Mouse (Mus musculus) intestine, embryonic 16.5 days (tissue): ENCODE measurements around the gene Nras. TPM values are rescaled to one million over a fixed set of nuclear protein-coding genes. Genes with fewer than 3 reads are reported as not detected.

ENCODE experiments used
- ATAC-seq: fragments of 200-750 bp; cut with Nextera tagmentation; 2 replicates; pipeline ENCODE4 v1.8.0; 2017; ENCODE audit warnings: moderate TSS enrichment, moderate library complexity
- H3K27ac ChIP-seq: fragments of 300-500 bp; sonication (generic); 2 replicates; pipeline ENCODE4 v1.5.1; 2014; ENCODE audit warnings: mild to moderate bottlenecking, low read length
- H3K27me3 ChIP-seq: fragments of 300-500 bp; sonication (generic); replicated peaks from 2 replicates; pipeline ENCODE4 v1.6.1; 2014; ENCODE audit warnings: low read length, control low read depth, mixed read lengths; ENCODE audit not compliant: control insufficient read depth, insufficient read depth
- H3K36me3 ChIP-seq: fragments of 300-500 bp; sonication (generic); 2 replicates; pipeline ENCODE4 v1.6.1; 2014; ENCODE audit warnings: low read length, control low read depth; ENCODE audit not compliant: control insufficient read depth, insufficient read depth
- H3K4me1 ChIP-seq: fragments of 300-500 bp; sonication (generic); 2 replicates; pipeline ENCODE4 v1.6.1; 2014; ENCODE audit warnings: low read length, control low read depth, mixed read lengths; ENCODE audit not compliant: control insufficient read depth, insufficient read depth
- H3K4me2 ChIP-seq: fragments of 300-500 bp; sonication (generic); 2 replicates; pipeline ENCODE4 v1.6.1; 2014; ENCODE audit warnings: low read depth, low read length, control low read depth
- H3K4me3 ChIP-seq: fragments of 300-500 bp; sonication (generic); 2 replicates; pipeline ENCODE4 v1.5.1; 2014; ENCODE audit warnings: mild to moderate bottlenecking, low read length
- H3K9ac ChIP-seq: fragments of 300-500 bp; sonication (generic); 2 replicates; pipeline ENCODE4 v1.6.1; 2014; ENCODE audit warnings: low read depth, low read length
- H3K9me3 ChIP-seq: fragments of 300-500 bp; sonication (generic); 2 replicates; pipeline ENCODE4 v1.6.1; 2016; ENCODE audit warnings: low read length, control low read depth; ENCODE audit not compliant: control insufficient read depth
- WGBS: fragments of 180-500 bp; shearing (Covaris S2); extraction: QIAGEN DNeasy Blood & Tissue Kit; methylation state at CpG from one replicate; pipeline ENCODE4 v1.1.7; 2014; 5-methylcytosine and 5-hydroxymethylcytosine counted together
- polyA plus RNA-seq: library from polyadenylated mRNA; unstranded; fragments of >200 nt; fragmentation: Nextera tagmentation; extraction: Ambion mirVana; gene quantifications from 2 replicates; pipeline ENCODE4 v1.2.1, GENCODE M21; 2015

The Nras gene
- polyA plus RNA-seq, 1 experiment from 2014 or later: 76.1 TPM

DNA sequence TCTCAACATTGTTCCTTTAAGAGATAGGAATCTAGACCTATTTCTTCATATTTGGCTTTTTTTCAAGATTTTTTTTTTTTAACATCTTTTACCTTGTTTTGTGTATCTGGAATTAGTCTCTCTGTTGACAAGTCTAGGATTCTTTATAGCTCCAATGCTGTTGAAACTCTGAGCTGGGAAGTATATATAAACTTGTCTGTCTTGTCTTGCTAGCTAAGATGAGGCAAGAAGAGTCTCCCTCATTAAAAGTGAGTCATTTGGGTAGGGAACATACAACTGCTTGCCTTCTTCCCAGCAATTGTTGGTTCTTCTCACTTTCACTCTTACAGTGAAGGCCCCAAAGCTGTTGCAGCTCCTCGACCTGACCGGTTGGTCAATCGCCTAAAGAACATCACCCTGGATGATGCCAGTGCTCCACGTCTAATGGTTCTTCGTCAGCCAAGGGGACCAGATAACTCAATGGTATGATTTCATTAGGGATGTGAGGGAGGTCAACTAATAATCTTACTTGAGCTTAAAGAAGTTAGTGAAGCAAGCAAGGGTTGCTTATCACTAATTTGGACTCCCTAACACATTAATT is 2.0 kb upstream of the Nras start:
- H3K4me3 ChIP-seq: no peak overlapping the region
- ATAC-seq: no peak
- peaks cover 6% of the 10 kb centered on the region; the same call in 1 of the 2 replicates for H3K36me3 ChIP-seq
- H3K4me1 ChIP-seq: peaks cover 4% of the 10 kb centered on the region; the same call in 1 of the 2 replicates
- H3K4me2 ChIP-seq: no peak overlapping the region
- H3K9ac ChIP-seq: no peak overlapping the region
- no peaks in the 10 kb centered on the region for H3K27me3 ChIP-seq
- H3K27ac ChIP-seq: no peak overlapping the region
- 83% methylated on average over 5 of the region's 5 CpGs for WGBS
- no peaks in the 10 kb centered on the region for H3K9me3 ChIP-seq

- H3K4me1 ChIP-seq: peaks cover 4% of the 10 kb centered on the region; the same call in 1 of the 2 replicates
- H3K9ac ChIP-seq: peak overlapping the region; percentile 58
- ATAC-seq: peak; percentile 59
Measured at GRCm38 (mm10) chr3:103057752-103058151, 333 bp upstream of the Nras start.

DNA sequence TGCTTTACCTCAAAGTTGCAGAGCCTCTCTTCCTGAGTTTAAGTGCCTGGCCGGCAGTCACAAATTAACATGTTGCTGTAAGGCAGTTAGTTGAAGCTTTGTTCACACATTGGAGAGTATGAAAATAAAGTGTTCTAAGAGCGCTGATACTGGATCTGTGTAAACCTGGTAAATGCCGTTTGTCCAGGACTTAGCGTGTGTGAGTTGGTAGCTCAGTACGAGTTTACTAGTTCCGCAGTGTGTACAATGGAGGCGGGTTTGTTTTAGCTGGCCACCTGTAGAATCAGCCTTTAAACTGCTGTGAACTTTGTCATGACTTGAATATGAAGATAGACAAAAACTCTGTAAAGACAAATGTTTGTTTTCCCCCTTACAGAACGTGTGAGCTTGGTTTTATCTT is 8.8 kb downstream of the Nras start:
- WGBS: 83% methylated on average over 8 of the region's 8 CpGs
- no peak overlapping the region for H3K27ac ChIP-seq
- ATAC-seq: no peak

More at GRCm38 (mm10) chr3:103057752-103058151, 333 bp upstream of the Nras start:
- Histone ChIP-seq H3K4me3 (peak overlapping the region; percentile 84), H3K4me2 (peak overlapping the region; percentile 63), H3K27me3 (no peaks in the 10 kb centered on the region), H3K9me3 (no peaks in the 10 kb centered on the region), H3K36me3 (peaks cover 10% of the 10 kb centered on the region), H3K27ac (peak overlapping the region; percentile 66; the same call in 1 of the 2 replicates)
- WGBS: 3% methylated on average over 10 of the region's 10 CpGs

DNA sequence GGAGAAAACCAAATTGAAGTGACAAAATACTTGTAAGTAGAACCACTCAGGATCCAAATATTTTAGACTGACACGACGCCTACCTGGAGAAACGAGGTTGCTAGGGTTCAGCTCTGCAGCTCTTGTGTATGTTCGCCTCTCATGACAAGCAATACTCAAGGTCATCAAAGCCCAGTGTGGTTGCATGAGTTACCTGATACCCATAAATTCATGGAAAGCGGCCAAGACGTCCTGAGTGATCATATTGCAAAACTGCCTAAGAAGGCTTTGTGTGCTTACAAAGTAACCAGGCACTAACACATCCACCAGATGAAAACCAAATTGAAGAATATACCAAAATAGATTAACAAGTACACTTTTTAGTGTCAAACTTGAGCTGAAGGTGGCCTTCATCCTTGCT is 10.9 kb downstream of the Nras start:
- no peak overlapping the region for H3K9ac ChIP-seq
- H3K4me2 ChIP-seq: no peak overlapping the region
- peaks cover 18% of the 10 kb centered on the region for H3K36me3 ChIP-seq
- H3K9me3 ChIP-seq: no peaks in the 10 kb centered on the region
- H3K4me1 ChIP-seq: no peaks in the 10 kb centered on the region
- no peaks in the 10 kb centered on the region for H3K27me3 ChIP-seq
- WGBS: 86% methylated on average over 6 of the region's 6 CpGs
- ATAC-seq: no peak
- H3K27ac ChIP-seq: no peak overlapping the region
- no peak overlapping the region for H3K4me3 ChIP-seq

More for the DNA sequence above, 8.8 kb downstream of the Nras start:
- no peaks in the 10 kb centered on the region for H3K4me1 ChIP-seq
- H3K36me3 ChIP-seq: peaks cover 28% of the 10 kb centered on the region
- no peak overlapping the region for H3K9ac ChIP-seq
- no peak overlapping the region for H3K4me3 ChIP-seq
- no peak overlapping the region for H3K4me2 ChIP-seq
- H3K27me3 ChIP-seq: no peaks in the 10 kb centered on the region
- no peaks in the 10 kb centered on the region for H3K9me3 ChIP-seq

DNA sequence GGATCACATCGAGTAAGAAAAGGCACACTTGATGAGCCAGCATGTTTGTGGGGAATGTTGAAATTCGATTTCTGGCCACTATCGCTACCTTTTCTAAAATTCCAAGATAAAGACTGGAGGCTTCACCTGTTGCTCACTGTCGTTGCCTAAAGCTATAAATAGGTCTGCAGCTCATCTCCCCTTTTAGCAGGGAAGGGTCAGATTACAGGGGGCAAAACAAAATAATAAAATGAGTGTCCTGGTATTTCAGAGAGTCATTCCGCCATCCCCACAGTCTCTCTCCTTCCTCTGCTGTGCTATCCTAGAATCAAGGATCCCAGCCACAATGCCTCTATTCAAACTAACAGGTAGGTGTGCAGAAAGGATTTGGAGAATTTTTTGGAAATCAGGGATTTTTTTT is 15.7 kb downstream of the Nras start, which contains the start of gene Ampd1:
Gene Ampd1, plus strand, starts transcription at position 244 of the 400 bp plus-strand sequence.
- H3K9me3 ChIP-seq: no peaks in the 10 kb centered on the region
- no peak within 1 kb of the TSS for H3K4me2 ChIP-seq
- no peak within 1 kb of the TSS for H3K4me3 ChIP-seq
- no peak within 1 kb of the TSS for H3K9ac ChIP-seq
- H3K27me3 ChIP-seq: no peaks in the 10 kb centered on the region
- H3K27ac ChIP-seq: no peak within 1 kb of the TSS
- H3K4me1 ChIP-seq: no peaks in the 10 kb centered on the region
- H3K36me3 ChIP-seq: no peaks in the 10 kb centered on the region; the same call in 1 of the 2 replicates
- WGBS: 66% methylated on average over 5 of the region's 5 CpGs
- no peak for ATAC-seq

DNA sequence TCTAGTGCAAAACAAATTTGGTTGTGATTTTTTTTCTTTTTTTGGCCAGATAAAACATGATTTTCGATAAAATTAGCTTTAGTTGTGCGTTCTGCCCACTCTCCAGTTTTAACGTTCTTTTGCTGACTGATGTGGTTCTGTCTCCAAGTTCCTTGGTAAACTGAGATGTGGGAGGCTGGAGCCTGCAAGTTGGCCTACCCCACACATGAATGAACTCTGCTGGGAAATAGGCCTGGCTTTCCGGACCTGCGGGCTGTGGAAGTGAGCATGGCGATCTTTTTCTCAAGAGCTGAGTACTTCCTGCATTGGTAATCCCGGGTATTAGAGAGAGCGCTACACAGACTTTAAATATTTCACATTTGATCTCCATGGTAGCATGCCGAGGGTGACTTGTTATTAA is 17.8 kb downstream of the Nras start:
- H3K27me3 ChIP-seq: no peaks in the 10 kb centered on the region

DNA sequence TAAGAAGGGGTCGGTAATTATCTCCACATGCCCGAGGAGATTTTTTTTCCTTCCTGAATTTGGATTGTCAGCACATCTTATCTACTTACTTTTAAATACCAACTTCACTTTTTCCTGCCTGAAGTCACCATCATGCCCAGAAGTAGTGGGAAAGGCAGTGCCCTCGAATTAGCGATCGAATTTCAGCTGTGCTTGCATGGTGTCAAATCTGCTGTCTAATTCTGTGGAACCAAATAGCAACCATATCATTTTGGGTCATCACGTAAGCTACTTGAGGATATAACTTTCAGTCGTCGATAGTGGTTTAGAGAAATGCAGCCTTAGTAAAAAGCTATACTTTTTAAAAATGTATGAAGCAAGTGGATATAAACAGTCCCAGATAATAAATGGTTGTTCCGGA is 18.4 kb downstream of the Nras start:
- Histone ChIP-seq H3K9me3 (no peaks in the 10 kb centered on the region), H3K4me1 (no peaks in the 10 kb centered on the region), H3K36me3 (no peaks in the 10 kb centered on the region), H3K9ac (no peak overlapping the region), H3K4me3 (no peak overlapping the region), H3K4me2 (no peak overlapping the region), H3K27ac (no peak overlapping the region), H3K27me3 (no peaks in the 10 kb centered on the region)
- no peak for ATAC-seq
- WGBS: 88% methylated on average over 9 of the region's 9 CpGs

More for the DNA sequence above, 17.8 kb downstream of the Nras start:
- H3K27ac ChIP-seq: no peak overlapping the region
- no peak overlapping the region for H3K9ac ChIP-seq
- H3K4me2 ChIP-seq: no peak overlapping the region
- 85% methylated on average over 9 of the region's 9 CpGs for WGBS
- H3K4me3 ChIP-seq: no peak overlapping the region
- H3K36me3 ChIP-seq: no peaks in the 10 kb centered on the region
- H3K9me3 ChIP-seq: no peaks in the 10 kb centered on the region
- H3K4me1 ChIP-seq: no peaks in the 10 kb centered on the region
- ATAC-seq: no peak

DNA sequence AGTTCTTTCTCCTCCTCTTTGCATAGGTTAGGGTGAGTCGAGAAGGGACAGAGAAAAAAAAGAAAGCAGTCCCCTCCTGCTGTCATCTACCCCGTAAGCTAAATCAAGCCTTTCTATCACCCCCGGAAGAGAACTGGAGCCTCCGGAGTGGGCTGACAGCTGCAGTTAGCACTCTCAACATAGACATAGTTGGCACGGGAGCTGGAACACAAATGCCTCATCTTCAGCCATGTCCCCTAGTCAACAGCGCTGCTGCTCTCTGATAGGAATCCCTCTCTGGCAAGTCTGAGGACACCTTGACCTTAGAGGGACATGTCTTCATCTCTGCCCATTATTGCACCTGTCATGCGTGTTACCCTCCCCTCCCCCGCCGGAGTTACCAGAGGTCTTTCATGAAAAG is 21.2 kb downstream of the Nras start:
- H3K9ac ChIP-seq: no peak overlapping the region
- 83% methylated on average over 9 of the region's 9 CpGs for WGBS
- no peaks in the 10 kb centered on the region for H3K36me3 ChIP-seq
- no peaks in the 10 kb centered on the region for H3K4me1 ChIP-seq
- ATAC-seq: no peak
- no peak overlapping the region for H3K27ac ChIP-seq
- H3K27me3 ChIP-seq: no peaks in the 10 kb centered on the region
- H3K4me2 ChIP-seq: no peak overlapping the region
- H3K9me3 ChIP-seq: no peaks in the 10 kb centered on the region
- H3K4me3 ChIP-seq: no peak overlapping the region

GRCm38 (mm10) chr3:103081051-103081450 is 23.0 kb downstream of the Nras start:
- H3K9ac ChIP-seq: no peak overlapping the region
- no peaks in the 10 kb centered on the region for H3K4me1 ChIP-seq
- no peak overlapping the region for H3K27ac ChIP-seq
- H3K9me3 ChIP-seq: no peaks in the 10 kb centered on the region
- no peaks in the 10 kb centered on the region for H3K27me3 ChIP-seq
- H3K36me3 ChIP-seq: no peaks in the 10 kb centered on the region
- 70% methylated on average over 11 of the region's 11 CpGs for WGBS
- H3K4me3 ChIP-seq: no peak overlapping the region
- no peak for ATAC-seq
- H3K4me2 ChIP-seq: no peak overlapping the region
